Mouse (Mus musculus) neural tube, embryonic 14.5 days (tissue): ENCODE measurements at regions not wholly inside any gene's neighbourhood (a gene's known extent, or its start where the extent isn't known, plus 50 kb on each side); places are given as distances from the start of the nearest gene placed in this dataset.

ENCODE experiments used
- ATAC-seq: fragments of 200-750 bp; cut with Nextera tagmentation; 2 replicates; pipeline ENCODE4 v1.8.0; 2017; ENCODE audit warnings: low read depth, mild to moderate bottlenecking, moderate TSS enrichment, moderate library complexity
- H3K27ac ChIP-seq: fragments of 300-500 bp; sonication (generic); 2 replicates; pipeline ENCODE4 v1.5.1; 2014; ENCODE audit warnings: low read depth, mild to moderate bottlenecking, control low read depth, low read length, moderate library complexity, mixed read lengths
- H3K27me3 ChIP-seq: fragments of 300-500 bp; sonication (generic); 2 replicates; pipeline ENCODE4 v1.6.1; 2014; ENCODE audit warnings: low read length; ENCODE audit not compliant: control insufficient read depth, insufficient read depth
- H3K36me3 ChIP-seq: fragments of 300-500 bp; sonication (generic); 2 replicates; pipeline ENCODE4 v1.6.1; 2014; ENCODE audit warnings: low read length, mixed read lengths; ENCODE audit not compliant: control insufficient read depth, insufficient read depth
- H3K4me1 ChIP-seq: fragments of 300-500 bp; sonication (generic); 2 replicates; pipeline ENCODE4 v1.6.1; 2014; ENCODE audit warnings: low read length; ENCODE audit not compliant: control insufficient read depth, insufficient read depth
- H3K4me2 ChIP-seq: fragments of 300-500 bp; sonication (generic); 2 replicates; pipeline ENCODE4 v1.6.1; 2014; ENCODE audit warnings: mild to moderate bottlenecking, low read depth, low read length, control low read depth
- H3K4me3 ChIP-seq: fragments of 300-500 bp; sonication (generic); 2 replicates; pipeline ENCODE4 v1.5.1; 2014; ENCODE audit warnings: low read depth, low read length, control low read depth, mixed read lengths
- H3K9ac ChIP-seq: fragments of 300-500 bp; sonication (generic); replicated peaks from 2 replicates; pipeline ENCODE4 v1.6.1; 2014; ENCODE audit warnings: low read depth, mild to moderate bottlenecking, control low read depth, low read length, mixed read lengths
- H3K9me3 ChIP-seq: fragments of 300-500 bp; sonication (generic); 2 replicates; pipeline ENCODE4 v1.6.1; 2016; ENCODE audit warnings: low read length; ENCODE audit not compliant: control insufficient read depth
- WGBS: fragments of 180-500 bp; shearing (Covaris S2); extraction: QIAGEN DNeasy Blood & Tissue Kit; methylation state at CpG from one replicate; pipeline ENCODE4 v1.1.7; 2014; 5-methylcytosine and 5-hydroxymethylcytosine counted together

GRCm38 (mm10) chr16:49497521-49498010 lies 201.5 kb upstream of the Ift57 start:
- Histone ChIP-seq H3K36me3 (no peaks in the 10 kb centered on the region), H3K9ac (no peak overlapping the region), H3K4me1 (no peaks in the 10 kb centered on the region), H3K4me3 (no peak overlapping the region), H3K27me3 (no peaks in the 10 kb centered on the region), H3K4me2 (no peak overlapping the region), H3K27ac (no peak overlapping the region), H3K9me3 (no peaks in the 10 kb centered on the region)
- WGBS = 89% methylated on average over 3 of the region's 3 CpGs
- no peak for ATAC-seq

GRCm38 (mm10) chr16:49500818-49501217 lies 198.2 kb upstream of the Ift57 start:
- ATAC-seq = peak; percentile 86
- 33% methylated on average over 4 of the region's 4 CpGs for WGBS
- no peak overlapping the region for H3K4me3 ChIP-seq

GRCm38 (mm10) chr16:49503897-49504413 lies 195.1 kb upstream of the Ift57 start:
- H3K9ac ChIP-seq = no peak overlapping the region
- H3K4me1 ChIP-seq = no peaks in the 10 kb centered on the region
- H3K9me3 ChIP-seq = no peaks in the 10 kb centered on the region
- H3K27me3 ChIP-seq = no peaks in the 10 kb centered on the region
- H3K4me3 ChIP-seq = no peak overlapping the region
- H3K4me2 ChIP-seq = no peak overlapping the region
- no peak overlapping the region for H3K27ac ChIP-seq
- ATAC-seq = no peak
- WGBS = 83% methylated on average over 14 of the region's 14 CpGs
- no peaks in the 10 kb centered on the region for H3K36me3 ChIP-seq

More at GRCm38 (mm10) chr16:49500818-49501217, 198.2 kb upstream of the Ift57 start:
- Histone ChIP-seq H3K9ac (no peak overlapping the region), H3K36me3 (no peaks in the 10 kb centered on the region), H3K27me3 (no peaks in the 10 kb centered on the region), H3K9me3 (no peaks in the 10 kb centered on the region), H3K4me2 (no peak overlapping the region), H3K4me1 (no peaks in the 10 kb centered on the region), H3K27ac (no peak overlapping the region)

- ATAC-seq = no peak
- Histone ChIP-seq H3K4me1 (no peaks in the 10 kb centered on the region), H3K27me3 (no peaks in the 10 kb centered on the region), H3K27ac (no peak overlapping the region), H3K4me3 (no peak overlapping the region), H3K9ac (no peak overlapping the region), H3K9me3 (no peaks in the 10 kb centered on the region), H3K4me2 (no peak overlapping the region), H3K36me3 (no peaks in the 10 kb centered on the region)
- 87% methylated on average over 6 of the region's 6 CpGs for WGBS
Observed at GRCm38 (mm10) chr16:49504669-49505068, 194.4 kb upstream of the Ift57 start.

GRCm38 (mm10) chr16:49505271-49505670 lies 193.8 kb upstream of the Ift57 start:
- Histone ChIP-seq H3K9me3 (no peaks in the 10 kb centered on the region), H3K4me3 (no peak overlapping the region), H3K4me2 (no peak overlapping the region), H3K36me3 (no peaks in the 10 kb centered on the region), H3K9ac (no peak overlapping the region), H3K27me3 (no peaks in the 10 kb centered on the region), H3K27ac (no peak overlapping the region), H3K4me1 (no peaks in the 10 kb centered on the region)
- no peak for ATAC-seq
- 85% methylated on average over 9 of the region's 9 CpGs for WGBS

- 92% methylated on average over 3 of the region's 3 CpGs for WGBS
- no peak overlapping the region for H3K9ac ChIP-seq
- H3K9me3 ChIP-seq = no peaks in the 10 kb centered on the region
- no peak for ATAC-seq
- H3K27ac ChIP-seq = no peak overlapping the region
- no peak overlapping the region for H3K4me2 ChIP-seq
- H3K4me1 ChIP-seq = no peaks in the 10 kb centered on the region
- H3K4me3 ChIP-seq = no peak overlapping the region
- no peaks in the 10 kb centered on the region for H3K36me3 ChIP-seq
- no peaks in the 10 kb centered on the region for H3K27me3 ChIP-seq
Observed at GRCm38 (mm10) chr16:49518844-49519243, 180.2 kb upstream of the Ift57 start.

GRCm38 (mm10) chr16:49520411-49520810 lies 178.6 kb upstream of the Ift57 start:
- H3K9ac ChIP-seq = no peak overlapping the region
- H3K4me3 ChIP-seq = no peak overlapping the region
- no peak overlapping the region for H3K4me2 ChIP-seq
- WGBS = 63% methylated on average over 3 of the region's 3 CpGs
- H3K9me3 ChIP-seq = no peaks in the 10 kb centered on the region
- no peaks in the 10 kb centered on the region for H3K27me3 ChIP-seq
- no peaks in the 10 kb centered on the region for H3K4me1 ChIP-seq
- no peaks in the 10 kb centered on the region for H3K36me3 ChIP-seq
- no peak for ATAC-seq
- no peak overlapping the region for H3K27ac ChIP-seq

- no peak overlapping the region for H3K9ac ChIP-seq
- ATAC-seq = no peak
- H3K4me1 ChIP-seq = no peaks in the 10 kb centered on the region
- no peaks in the 10 kb centered on the region for H3K9me3 ChIP-seq
- H3K4me2 ChIP-seq = no peak overlapping the region
- 61% methylated on average over 2 of the region's 2 CpGs for WGBS
- H3K4me3 ChIP-seq = no peak overlapping the region
- H3K36me3 ChIP-seq = no peaks in the 10 kb centered on the region
- no peak overlapping the region for H3K27ac ChIP-seq
- H3K27me3 ChIP-seq = no peaks in the 10 kb centered on the region
Observed at GRCm38 (mm10) chr16:49521685-49522084, 177.3 kb upstream of the Ift57 start.

GRCm38 (mm10) chr16:49522576-49522975 lies 176.5 kb upstream of the Ift57 start:
- no peaks in the 10 kb centered on the region for H3K9me3 ChIP-seq
- H3K27me3 ChIP-seq = no peaks in the 10 kb centered on the region
- no peaks in the 10 kb centered on the region for H3K36me3 ChIP-seq
- H3K4me3 ChIP-seq = no peak overlapping the region
- no peak overlapping the region for H3K9ac ChIP-seq
- WGBS = 68% methylated on average over 5 of the region's 5 CpGs
- H3K4me2 ChIP-seq = no peak overlapping the region
- H3K27ac ChIP-seq = no peak overlapping the region
- ATAC-seq = no peak
- no peaks in the 10 kb centered on the region for H3K4me1 ChIP-seq
